25 mouse cellular contexts compared by ENCODE assay signal in genomic region chr5:89470483-89470882, GRCm38 (mm10). TPM values are rescaled to one million over a fixed set of nuclear protein-coding genes. Genes with fewer than 3 reads are reported as not detected.
"Had no signal": no experiment of that assay in that cellular context is flagged by ENCODE, and none has a peak within 500 bp of the region (broad histone marks: within the 10 kb centered on the region; RNA-seq: fewer than 3 reads in every experiment).

No protein-coding gene starts in this region.

- H3K27ac ChIP-seq: midbrain, embryonic 10.5 days; midbrain, embryonic 12.5 days; neural tube, embryonic 13.5 days; neural tube, embryonic 15.5 days had no signal

- H3K36me3 ChIP-seq: midbrain, embryonic 10.5 days; midbrain, embryonic 12.5 days; neural tube, embryonic 13.5 days; neural tube, embryonic 15.5 days had no signal

- H3K4me1 ChIP-seq: midbrain, embryonic 10.5 days; midbrain, embryonic 12.5 days; neural tube, embryonic 13.5 days; neural tube, embryonic 15.5 days had no signal

- DNase-seq: lung, embryonic 14.5 days; lung, postnatal 10 days; lung, postnatal 4 days; midbrain, embryonic 14.5 days; retina, postnatal 1 day; right cerebral cortex, adult 18-20 months; right cerebral cortex, postnatal 25 days; right cerebral cortex, postnatal 4 days; spleen, adult 18-20 months; thymus, adult 18-20 months; thymus, postnatal 14 days; thymus, postnatal 36 days had no signal

- H3K9ac ChIP-seq: lung, embryonic 14.5 days; midbrain, embryonic 12.5 days; neural tube, embryonic 13.5 days; neural tube, embryonic 15.5 days had no signal

- H3K4me2 ChIP-seq: lung, embryonic 14.5 days; midbrain, embryonic 12.5 days; neural tube, embryonic 13.5 days; neural tube, embryonic 15.5 days had no signal

- H3K4me3 ChIP-seq: midbrain, embryonic 10.5 days; midbrain, embryonic 12.5 days; myocyte; neural tube, embryonic 13.5 days; neural tube, embryonic 15.5 days had no signal

- ATAC-seq: midbrain, embryonic 16.5 days had no signal

- H3K27me3 ChIP-seq: midbrain, embryonic 12.5 days; neural tube, embryonic 13.5 days; neural tube, embryonic 15.5 days had no signal

- H3K9me3 ChIP-seq: midbrain, embryonic 10.5 days; midbrain, embryonic 12.5 days; neural tube, embryonic 13.5 days; neural tube, embryonic 15.5 days had no signal

RNA-seq across cellular contexts. Expression of gene Gc, which starts 12.8 kb away (rescaled TPM):
- total RNA-seq: megakaryocyte, adult 5-6 weeks; megakaryocyte-erythroid progenitor cell, adult 5-6 weeks had no signal
- polyA plus RNA-seq: lung, embryonic 14.5 days; midbrain, embryonic 10.5 days; midbrain, embryonic 12.5 days; midbrain, embryonic 14.5 days; myocyte; neural tube, embryonic 11.5 days; neural tube, embryonic 15.5 days; small intestine, adult 2 months had no signal

RNA-seq across cellular contexts. Expression of gene Npffr2, which starts 56.7 kb away (rescaled TPM):
- total RNA-seq: megakaryocyte, adult 5-6 weeks; megakaryocyte-erythroid progenitor cell, adult 5-6 weeks had no signal
- polyA plus RNA-seq: lung, embryonic 16.5 days; midbrain, embryonic 10.5 days; midbrain, embryonic 16.5 days; myocyte; neural tube, embryonic 11.5 days; small intestine, adult 2 months; stomach, embryonic 14.5 days; thymus, postnatal 0 days had no signal
